Mouse (Mus musculus): ENCODE measurements around the gene Wdr25. TPM values are rescaled to one million over a fixed set of nuclear protein-coding genes. Genes with fewer than 3 reads are reported as not detected.

Gene Wdr25
- polyA plus RNA-seq, 1 experiment from 2014 or later = 8.6 TPM

GRCm38 (mm10) chr12:108938844-108939243, 45.4 kb downstream of the Wdr25 start:
- H3K4me2 ChIP-seq (ENCODE audit: low read length) = no peak overlapping the region

GRCm38 (mm10) chr12:108939317-108939716, 45.9 kb downstream of the Wdr25 start:
- Histone ChIP-seq H3K9ac (replicated peaks; ENCODE audit: low read depth, low read length) (no peak overlapping the region), H3K27me3 (replicated peaks; ENCODE audit: control insufficient read depth, insufficient read depth, low read length) (no peaks in the 10 kb centered on the region), H3K4me1 (replicated peaks; ENCODE audit: control insufficient read depth, insufficient read depth, low read length) (0 out of 2 replicates have a peak, but pooled peaks cover 3% of the 10 kb centered on the region), H3K36me3 (ENCODE audit: control insufficient read depth, insufficient read depth) (no peaks in the 10 kb centered on the region), H3K4me3 (replicated peaks; ENCODE audit: low read length) (no peak overlapping the region), H3K27ac (ENCODE audit: low read length) (no peak overlapping the region), H3K4me2 (ENCODE audit: low read length) (no peak overlapping the region), H3K9me3 (ENCODE audit: control insufficient read depth, low read length) (no peaks in the 10 kb centered on the region)
- ATAC-seq = no peak
- 60% methylated on average over 9 of the region's 9 CpGs for WGBS

More at GRCm38 (mm10) chr12:108938844-108939243, 45.4 kb downstream of the Wdr25 start:
- no peaks in the 10 kb centered on the region for H3K36me3 ChIP-seq (ENCODE audit: control insufficient read depth, insufficient read depth)
- H3K27ac ChIP-seq (ENCODE audit: low read length) = no peak overlapping the region
- H3K27me3 ChIP-seq (replicated peaks; ENCODE audit: control insufficient read depth, insufficient read depth, low read length) = no peaks in the 10 kb centered on the region
- 0 out of 2 replicates have a peak, but pooled peaks cover 3% of the 10 kb centered on the region for H3K4me1 ChIP-seq (replicated peaks; ENCODE audit: control insufficient read depth, insufficient read depth, low read length)
- no peak overlapping the region for H3K9ac ChIP-seq (replicated peaks; ENCODE audit: low read depth, low read length)
- H3K4me3 ChIP-seq (replicated peaks; ENCODE audit: low read length) = no peak overlapping the region
- ATAC-seq = no peak
- no peaks in the 10 kb centered on the region for H3K9me3 ChIP-seq (ENCODE audit: control insufficient read depth, low read length)
- WGBS = 87% methylated on average over 5 of the region's 5 CpGs

DNA sequence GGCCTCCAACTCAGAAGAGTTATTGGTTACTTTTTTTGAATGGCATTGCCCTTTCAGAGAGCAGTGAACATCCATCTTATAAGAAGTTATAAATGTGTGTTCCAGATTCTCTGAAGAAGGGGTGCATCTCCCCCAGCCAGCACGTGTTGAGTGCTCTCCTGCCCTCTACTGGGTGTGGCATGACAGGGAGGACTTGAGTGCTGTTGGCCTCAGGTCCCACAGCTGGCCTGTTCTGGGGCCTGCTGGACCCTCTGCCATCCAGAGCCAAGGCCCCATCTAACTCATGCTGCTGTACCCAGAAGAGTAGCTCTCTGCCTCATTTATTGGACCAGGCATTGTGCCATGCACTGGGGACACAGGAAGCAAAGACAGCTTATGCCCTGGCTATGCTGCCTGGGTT, 46.8 kb downstream of the Wdr25 start:
- no peak overlapping the region for H3K9ac ChIP-seq (replicated peaks; ENCODE audit: low read depth, low read length)
- no peak overlapping the region for H3K4me3 ChIP-seq (replicated peaks; ENCODE audit: low read length)
- no peak overlapping the region for H3K4me2 ChIP-seq (ENCODE audit: low read length)
- H3K27ac ChIP-seq (ENCODE audit: low read length) = no peak overlapping the region
- no peaks in the 10 kb centered on the region for H3K27me3 ChIP-seq (replicated peaks; ENCODE audit: control insufficient read depth, insufficient read depth, low read length)
- H3K36me3 ChIP-seq (ENCODE audit: control insufficient read depth, insufficient read depth) = no peaks in the 10 kb centered on the region
- H3K4me1 ChIP-seq (replicated peaks; ENCODE audit: control insufficient read depth, insufficient read depth, low read length) = 0 out of 2 replicates have a peak, but pooled peaks cover 3% of the 10 kb centered on the region
- no peaks in the 10 kb centered on the region for H3K9me3 ChIP-seq (ENCODE audit: control insufficient read depth, low read length)
- whole genome bisulfite sequencing = 48% methylated on average over 1 of the region's 1 CpGs
- ATAC-seq = no peak

DNA sequence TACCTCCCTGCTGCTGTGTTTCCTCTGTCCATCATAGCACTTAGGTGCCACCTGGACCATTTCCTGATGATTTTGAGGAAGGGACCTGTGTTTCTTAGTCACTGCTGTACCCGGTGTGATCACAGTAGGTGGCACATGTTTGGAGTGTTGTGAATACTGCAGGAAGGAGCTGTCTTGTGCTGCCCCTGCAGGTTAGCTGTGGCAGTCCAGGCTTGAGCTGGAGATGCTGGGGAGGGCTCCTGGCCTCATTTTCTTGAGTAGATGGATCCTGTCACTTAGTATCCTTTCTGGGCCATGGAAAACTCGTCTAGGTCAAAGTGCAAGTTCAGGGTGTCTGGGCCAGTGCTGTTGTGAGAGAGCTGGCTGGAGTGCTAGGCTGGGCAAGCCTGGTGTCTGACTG, 47.9 kb downstream of the Wdr25 start:
- no peak overlapping the region for H3K9ac ChIP-seq (replicated peaks; ENCODE audit: low read depth, low read length)
- no peaks in the 10 kb centered on the region for H3K27me3 ChIP-seq (replicated peaks; ENCODE audit: control insufficient read depth, insufficient read depth, low read length)
- H3K4me3 ChIP-seq (replicated peaks; ENCODE audit: low read length) = no peak overlapping the region
- H3K4me2 ChIP-seq (ENCODE audit: low read length) = no peak overlapping the region
- no peak for ATAC-seq
- H3K36me3 ChIP-seq (ENCODE audit: control insufficient read depth, insufficient read depth) = no peaks in the 10 kb centered on the region
- WGBS = 67% methylated on average over 2 of the region's 2 CpGs
- 0 out of 2 replicates have a peak, but pooled peaks cover 3% of the 10 kb centered on the region for H3K4me1 ChIP-seq (replicated peaks; ENCODE audit: control insufficient read depth, insufficient read depth, low read length)
- H3K9me3 ChIP-seq (ENCODE audit: control insufficient read depth, low read length) = no peaks in the 10 kb centered on the region
- no peak overlapping the region for H3K27ac ChIP-seq (ENCODE audit: low read length)

- no peaks in the 10 kb centered on the region for H3K27me3 ChIP-seq (replicated peaks; ENCODE audit: control insufficient read depth, insufficient read depth, low read length)
- whole genome bisulfite sequencing = 85% methylated on average over 14 of the region's 14 CpGs
- ATAC-seq = no peak
These were observed 48.9 kb downstream of the Wdr25 start for GRCm38 (mm10) chr12:108942203-108942923.

GRCm38 (mm10) chr12:108953011-108953550, 59.6 kb downstream of the Wdr25 start:
- H3K4me1 ChIP-seq (replicated peaks; ENCODE audit: control insufficient read depth, insufficient read depth, low read length) = peaks cover 34% of the 10 kb centered on the region
- H3K27me3 ChIP-seq (replicated peaks; ENCODE audit: control insufficient read depth, insufficient read depth, low read length) = peaks cover 10% of the 10 kb centered on the region
- H3K27ac ChIP-seq (ENCODE audit: low read length) = no peak overlapping the region
- no peaks in the 10 kb centered on the region for H3K9me3 ChIP-seq (ENCODE audit: control insufficient read depth, low read length)
- no peak overlapping the region for H3K4me3 ChIP-seq (replicated peaks; ENCODE audit: low read length)
- H3K9ac ChIP-seq (replicated peaks; ENCODE audit: low read depth, low read length) = no peak overlapping the region
- 0 out of 2 replicates have a peak, but pooled peaks have one; percentile 9 for ATAC-seq
- WGBS = 36% methylated on average over 9 of the region's 9 CpGs
- H3K36me3 ChIP-seq (ENCODE audit: control insufficient read depth, insufficient read depth) = no peaks in the 10 kb centered on the region
- no peak overlapping the region for H3K4me2 ChIP-seq (ENCODE audit: low read length)

More at GRCm38 (mm10) chr12:108942203-108942923, 48.9 kb downstream of the Wdr25 start:
- no peaks in the 10 kb centered on the region for H3K9me3 ChIP-seq (ENCODE audit: control insufficient read depth, low read length)
- H3K27ac ChIP-seq (ENCODE audit: low read length) = no peak overlapping the region
- H3K9ac ChIP-seq (replicated peaks; ENCODE audit: low read depth, low read length) = no peak overlapping the region
- H3K36me3 ChIP-seq (ENCODE audit: control insufficient read depth, insufficient read depth) = no peaks in the 10 kb centered on the region
- 0 out of 2 replicates have a peak, but pooled peaks cover 3% of the 10 kb centered on the region for H3K4me1 ChIP-seq (replicated peaks; ENCODE audit: control insufficient read depth, insufficient read depth, low read length)
- no peak overlapping the region for H3K4me3 ChIP-seq (replicated peaks; ENCODE audit: low read length)
- no peak overlapping the region for H3K4me2 ChIP-seq (ENCODE audit: low read length)

DNA sequence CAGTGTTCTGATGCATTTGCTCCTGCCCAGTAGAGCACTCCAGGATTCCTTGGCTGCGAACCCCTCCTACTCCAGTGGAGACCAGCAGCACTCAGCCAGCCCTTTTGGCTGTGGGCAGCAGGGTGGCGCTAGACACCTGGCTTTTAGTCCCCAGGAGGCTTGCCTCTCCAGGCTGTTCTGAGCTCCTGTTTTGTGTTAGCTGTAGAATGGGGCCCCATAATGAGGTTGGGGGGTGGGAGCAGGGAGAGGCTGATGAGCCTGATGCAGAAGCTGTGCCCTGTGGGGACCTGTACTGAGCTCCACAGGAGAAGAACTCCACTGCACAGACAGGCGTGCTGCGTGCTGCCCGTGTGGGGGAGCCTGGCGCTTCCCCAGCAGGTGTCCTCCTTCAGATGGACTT, 60.4 kb downstream of the Wdr25 start:
- no peak overlapping the region for H3K27ac ChIP-seq (ENCODE audit: low read length)
- ATAC-seq = peak; percentile 59
- peaks cover 41% of the 10 kb centered on the region for H3K4me1 ChIP-seq (replicated peaks; ENCODE audit: control insufficient read depth, insufficient read depth, low read length)
- H3K9me3 ChIP-seq (ENCODE audit: control insufficient read depth, low read length) = no peaks in the 10 kb centered on the region
- H3K4me3 ChIP-seq (replicated peaks; ENCODE audit: low read length) = no peak overlapping the region
- peaks cover 10% of the 10 kb centered on the region for H3K27me3 ChIP-seq (replicated peaks; ENCODE audit: control insufficient read depth, insufficient read depth, low read length)
- WGBS = 7% methylated on average over 6 of the region's 6 CpGs
- no peak overlapping the region for H3K4me2 ChIP-seq (ENCODE audit: low read length)
- H3K9ac ChIP-seq (replicated peaks; ENCODE audit: low read depth, low read length) = peak overlapping the region; percentile 23; the same call in 1 of the 2 replicates
- no peaks in the 10 kb centered on the region for H3K36me3 ChIP-seq (ENCODE audit: control insufficient read depth, insufficient read depth)

DNA sequence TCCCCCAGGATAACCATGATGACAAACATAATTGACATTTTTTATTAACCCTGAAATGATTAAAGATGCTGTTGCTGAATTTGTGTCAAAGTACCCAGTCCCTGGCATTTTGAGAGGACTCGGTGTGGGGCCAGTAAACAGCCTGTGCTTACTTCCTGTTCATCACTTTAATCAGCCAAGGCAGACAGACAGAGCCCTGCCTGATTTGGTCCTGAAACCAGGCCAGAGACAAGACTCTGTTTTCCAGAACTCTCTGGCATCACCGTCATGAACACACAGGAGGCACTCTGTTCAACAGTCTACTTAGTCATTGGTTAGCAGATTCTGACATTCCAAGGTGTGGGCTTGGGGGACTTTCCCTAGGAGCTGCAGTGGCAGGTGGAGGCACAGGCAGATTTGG, 61.0 kb downstream of the Wdr25 start:
- peaks cover 47% of the 10 kb centered on the region for H3K4me1 ChIP-seq (replicated peaks; ENCODE audit: control insufficient read depth, insufficient read depth, low read length)
- H3K36me3 ChIP-seq (ENCODE audit: control insufficient read depth, insufficient read depth) = no peaks in the 10 kb centered on the region
- no peak for ATAC-seq
- no peak overlapping the region for H3K27ac ChIP-seq (ENCODE audit: low read length)
- H3K9me3 ChIP-seq (ENCODE audit: control insufficient read depth, low read length) = no peaks in the 10 kb centered on the region
- 39% methylated on average over 2 of the region's 2 CpGs for WGBS
- no peak overlapping the region for H3K4me3 ChIP-seq (replicated peaks; ENCODE audit: low read length)
- no peak overlapping the region for H3K9ac ChIP-seq (replicated peaks; ENCODE audit: low read depth, low read length)
- peaks cover 10% of the 10 kb centered on the region for H3K27me3 ChIP-seq (replicated peaks; ENCODE audit: control insufficient read depth, insufficient read depth, low read length)
- no peak overlapping the region for H3K4me2 ChIP-seq (ENCODE audit: low read length)

DNA sequence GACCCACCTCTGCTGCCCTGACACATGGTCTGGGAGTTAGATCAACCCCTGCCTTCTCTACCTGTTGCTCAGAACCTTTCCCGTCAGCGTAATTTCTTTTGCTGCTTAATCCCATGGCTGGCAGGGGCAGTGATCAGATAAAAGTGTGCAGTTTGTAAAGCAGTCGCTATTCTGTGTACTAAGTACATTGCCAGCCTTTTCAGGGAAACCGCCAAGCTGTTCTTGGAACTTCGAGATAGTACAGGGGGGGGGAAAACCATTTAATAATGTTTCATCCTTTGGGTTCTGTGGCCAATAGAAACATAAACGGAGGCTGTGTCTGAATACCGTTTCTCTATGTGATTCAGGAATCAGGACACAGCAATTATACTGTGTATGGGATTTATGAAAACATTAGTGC, 65.1 kb downstream of the Wdr25 start:
- ATAC-seq = no peak
- Histone ChIP-seq H3K27ac (ENCODE audit: low read length) (no peak overlapping the region), H3K4me2 (ENCODE audit: low read length) (no peak overlapping the region; the same call in 1 of the 2 replicates), H3K9me3 (ENCODE audit: control insufficient read depth, low read length) (no peaks in the 10 kb centered on the region), H3K4me3 (replicated peaks; ENCODE audit: low read length) (no peak overlapping the region), H3K9ac (replicated peaks; ENCODE audit: low read depth, low read length) (no peak overlapping the region), H3K36me3 (ENCODE audit: control insufficient read depth, insufficient read depth) (no peaks in the 10 kb centered on the region), H3K4me1 (replicated peaks; ENCODE audit: control insufficient read depth, insufficient read depth, low read length) (peaks cover 54% of the 10 kb centered on the region), H3K27me3 (replicated peaks; ENCODE audit: control insufficient read depth, insufficient read depth, low read length) (peaks cover 12% of the 10 kb centered on the region)
- 24% methylated on average over 7 of the region's 7 CpGs for WGBS
